Mouse (Mus musculus) hematopoietic stem cell, adult 5-6 weeks (primary cell): ENCODE data around the gene Olfr996. TPM values are rescaled to one million over a fixed set of nuclear protein-coding genes. Genes with fewer than 3 reads are reported as not detected.
"Not testable (repeated sequence)": the region's sequence is repeated elsewhere in the genome, so short reads cannot be mapped to it uniquely, and the experiment has no call there.

Experiments used
- ATAC-seq, 2 experiments: fragments of 125-278 bp in 1 of 2; replicated peaks in 1 of 2; 2 replicates each; pipeline ENCODE4 v1.8.0; 2016 to 2017; ENCODE audit warnings: inconsistent platforms in 2 of 2, mild to moderate bottlenecking in 2 of 2, moderate number of reproducible peaks in 2 of 2, low read depth in 1 of 2, moderate TSS enrichment in 1 of 2; ENCODE audit not compliant: low FRiP score in 2 of 2, poor library complexity in 2 of 2, severe bottlenecking in 2 of 2, insufficient read depth in 1 of 2, low TSS enrichment in 1 of 2
- total RNA-seq: library from RNA; stranded (forward); fragments of 172-1452, 232-1000 nt; gene quantifications from 2 replicates; pipeline ENCODE4 v1.2.3, GENCODE M21; 2017

The Olfr996 gene
- not detected in 2 replicates for total RNA-seq

DNA sequence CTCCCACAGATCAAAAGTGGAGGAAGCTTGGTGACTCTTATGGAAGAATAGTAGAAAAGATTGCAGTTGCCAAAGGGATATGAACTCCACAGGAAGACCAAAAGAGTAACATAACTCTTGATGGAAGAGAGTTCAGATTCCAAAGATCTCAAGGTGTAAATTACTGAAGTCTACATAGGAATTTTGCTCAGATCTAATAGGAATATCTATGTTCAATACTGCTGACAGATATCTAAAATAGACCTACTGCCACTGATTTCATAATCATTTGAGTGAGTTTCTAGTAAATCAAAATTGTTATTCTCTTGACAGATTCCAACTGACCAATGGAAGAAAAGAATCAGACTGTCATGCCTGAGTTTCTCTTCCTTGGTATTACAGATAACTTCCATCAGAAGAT, at the start of gene Olfr996:
Gene Olfr996, plus strand, starts transcription at position 301 of the 400 bp plus-strand sequence.
- ATAC-seq = no peak

DNA sequence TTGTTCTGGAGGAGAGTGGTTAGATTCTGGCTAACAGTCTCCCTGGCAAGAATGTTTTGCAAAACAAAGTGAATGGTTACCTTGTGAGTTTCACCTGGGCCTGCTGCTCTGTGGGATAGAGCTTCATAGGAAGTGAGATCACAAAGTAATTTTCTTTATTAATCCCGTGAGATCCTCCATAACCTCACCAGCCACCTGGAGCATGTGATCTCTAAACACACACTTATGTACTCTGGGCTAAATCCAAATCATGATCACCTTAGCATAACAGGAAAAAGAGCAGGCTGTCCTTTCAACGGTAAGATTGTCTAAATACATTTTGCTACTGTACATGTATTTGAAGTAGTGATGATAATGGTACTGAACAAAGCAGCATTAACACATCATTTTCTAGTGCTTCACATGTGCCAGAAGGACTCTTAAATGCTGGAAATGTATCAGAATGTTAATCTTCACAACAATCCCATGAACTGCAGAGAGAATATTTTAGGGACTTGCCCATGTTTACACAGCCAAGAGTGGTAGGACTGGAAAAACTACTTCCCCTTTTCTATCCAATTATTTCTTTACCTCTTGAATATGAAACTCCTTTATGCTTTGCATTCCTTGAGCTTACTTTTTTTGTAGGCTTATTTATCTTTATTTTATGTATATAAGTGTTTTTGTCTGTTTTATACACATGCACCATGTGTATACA, 46.8 kb upstream of the Olfr996 start:
- ATAC-seq = no peak

DNA sequence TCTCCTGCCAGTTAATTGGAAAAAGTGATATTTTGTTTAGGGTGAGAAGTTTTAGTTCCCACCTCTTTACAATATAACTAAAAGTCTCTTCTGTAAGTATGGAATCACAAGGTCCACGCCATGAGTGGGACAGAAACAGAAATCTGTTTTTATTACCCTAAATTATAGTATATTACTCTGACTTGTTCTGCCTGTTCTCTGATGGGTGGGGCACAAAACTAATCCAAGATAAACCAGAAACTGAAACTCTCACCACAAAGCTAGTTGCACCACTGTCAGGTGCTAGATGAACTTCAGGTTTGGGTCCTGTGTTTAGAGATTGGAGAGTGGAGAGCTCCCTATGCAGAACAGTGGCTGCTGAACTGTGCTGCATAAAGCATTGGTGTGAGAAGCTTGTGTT, 45.1 kb upstream of the Olfr996 start:
- no peak for ATAC-seq

DNA sequence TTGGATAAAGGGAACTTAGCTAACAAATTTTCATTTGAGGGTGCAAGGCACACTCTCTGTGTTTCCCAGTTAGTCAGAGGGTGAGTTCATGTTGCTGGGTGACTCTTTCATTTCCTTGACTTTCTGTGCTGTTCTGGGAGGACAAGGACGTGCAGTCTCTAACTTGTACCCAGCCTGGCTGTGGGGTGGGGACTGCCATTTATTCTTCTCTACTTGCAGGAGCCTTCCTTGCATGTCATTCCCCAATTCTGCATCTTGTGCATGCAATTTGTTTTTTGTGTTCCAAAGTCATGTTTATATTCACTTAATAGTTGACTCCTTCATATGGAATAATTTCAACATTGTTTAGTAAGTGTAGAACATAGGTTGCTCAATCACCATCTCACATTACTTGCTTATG, 24.2 kb upstream of the Olfr996 start:
- no peak for ATAC-seq

DNA sequence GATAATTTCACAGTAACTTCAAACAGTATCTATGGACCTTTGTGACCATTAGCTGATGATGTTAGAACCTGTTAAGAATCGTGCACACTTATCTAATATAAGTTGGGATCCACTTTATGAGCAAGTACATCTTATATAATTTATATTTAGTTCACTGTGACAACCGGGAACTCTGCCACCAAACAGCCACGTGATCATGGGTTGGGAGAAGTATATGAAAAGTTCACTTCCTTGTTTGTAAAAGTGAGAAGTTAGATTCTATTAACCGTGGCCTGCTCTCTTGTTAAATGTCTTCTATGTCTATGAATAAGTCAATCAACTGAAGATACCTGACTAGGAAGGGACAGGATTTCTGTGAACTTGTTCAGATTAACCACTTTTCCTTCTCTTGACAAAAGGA, 18.8 kb upstream of the Olfr996 start:
- ATAC-seq = no peak

DNA sequence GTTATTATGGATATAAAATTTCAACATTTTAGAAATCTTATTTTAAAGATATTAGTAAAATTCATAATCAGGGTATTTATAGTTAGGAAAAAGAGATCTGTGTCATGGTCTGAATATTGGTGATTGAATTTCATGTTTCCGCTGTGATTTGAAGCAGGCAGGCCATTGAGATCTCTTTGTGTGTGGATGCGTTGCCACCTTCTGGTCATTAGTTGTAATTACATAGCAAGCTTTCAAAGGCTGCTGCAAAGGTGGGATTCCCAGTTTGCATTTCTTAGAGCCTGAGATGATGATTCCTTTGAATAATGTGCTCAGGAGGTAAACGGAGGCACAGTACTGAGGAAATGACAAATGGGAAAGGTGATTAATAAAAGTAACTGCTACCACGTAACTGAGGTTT, 17.8 kb upstream of the Olfr996 start:
- peak; percentile 76 to 83; a peak in 3 of 4 replicates for ATAC-seq

DNA sequence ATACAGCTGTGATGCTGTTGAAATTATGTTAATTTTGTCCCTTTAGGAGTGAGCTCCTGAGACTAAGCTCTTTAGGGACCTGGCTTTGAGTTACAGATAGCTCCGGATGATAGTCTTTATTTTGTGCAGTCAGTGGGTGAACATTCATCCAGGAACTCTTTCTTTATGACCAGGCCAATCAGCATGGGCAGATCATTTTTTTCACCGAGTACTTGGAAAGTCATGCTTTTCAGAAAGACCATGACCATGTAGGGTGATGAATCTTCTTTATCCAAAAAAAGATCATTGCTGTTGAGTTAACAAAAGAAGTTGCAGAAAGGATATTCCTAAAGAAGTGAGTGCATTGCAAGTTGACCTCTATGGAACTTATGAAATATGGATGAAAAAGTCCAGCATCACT, 9.6 kb downstream of the Olfr996 start, which contains the start of gene Olfr998:
Gene Olfr998, plus strand, starts transcription at position 301 of the 400 bp plus-strand sequence.
- not testable (repeated sequence) for ATAC-seq

DNA sequence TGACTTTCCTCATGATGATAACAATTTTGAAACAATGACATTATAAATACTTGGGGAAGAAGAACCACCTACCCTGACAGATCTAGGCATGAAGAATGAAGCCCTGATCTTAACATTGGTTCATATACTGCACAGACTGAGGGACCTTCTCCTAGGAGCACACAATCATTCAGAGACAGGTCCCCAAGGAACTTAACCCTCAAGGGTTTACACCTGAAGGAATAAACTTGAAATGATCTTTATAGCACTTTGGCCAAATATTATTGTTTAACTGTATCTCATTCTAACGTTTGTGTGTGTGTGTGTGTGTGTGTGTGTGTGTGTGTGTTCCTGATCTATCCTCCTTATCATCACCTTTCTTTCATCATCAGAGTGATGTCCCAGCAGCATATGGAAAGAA, 32.8 kb downstream of the Olfr996 start, which contains the start of gene Olfr1000:
Gene Olfr1000, minus strand, starts transcription at position 101 of the 400 bp plus-strand sequence.
- no peak for ATAC-seq

Other genes starting within 250 kb of the Olfr996 start
- not detected in 2 replicates for gene Olfr987, start 239.9 kb upstream of the Olfr996 start, total RNA-seq
- gene Olfr988, start 216.0 kb upstream of the Olfr996 start, total RNA-seq = not detected in 2 replicates
- not detected in 2 replicates for gene Olfr992, start 169.7 kb upstream of the Olfr996 start, total RNA-seq
- not detected in 2 replicates for gene Olfr993, start 164.3 kb upstream of the Olfr996 start, total RNA-seq
- not detected in 2 replicates for gene Olfr994, start 142.8 kb upstream of the Olfr996 start, total RNA-seq
- not detected in 2 replicates for gene Olfr995, start 135.6 kb upstream of the Olfr996 start, total RNA-seq
- not detected in 2 replicates for gene 4833423E24Rik, start 60.2 kb upstream of the Olfr996 start, total RNA-seq
- gene Olfr998, start 9.7 kb downstream of the Olfr996 start, total RNA-seq = not detected in 2 replicates
- gene Olfr1000, start 32.7 kb downstream of the Olfr996 start, total RNA-seq = not detected in 2 replicates
- not detected in 2 replicates for gene Olfr1002, start 71.5 kb downstream of the Olfr996 start, total RNA-seq
- not detected in 2 replicates for gene Olfr154, start 85.2 kb downstream of the Olfr996 start, total RNA-seq
- gene Olfr1006, start 99.6 kb downstream of the Olfr996 start, total RNA-seq = not detected in 2 replicates
- not detected in 2 replicates for gene Olfr1008, start 110.2 kb downstream of the Olfr996 start, total RNA-seq
- not detected in 2 replicates for gene Olfr1009, start 136.2 kb downstream of the Olfr996 start, total RNA-seq
- gene Olfr1012, start 183.6 kb downstream of the Olfr996 start, total RNA-seq = not detected in 2 replicates
- not detected in 2 replicates for gene Olfr1013, start 187.9 kb downstream of the Olfr996 start, total RNA-seq
- gene Olfr1014, start 193.5 kb downstream of the Olfr996 start, total RNA-seq = not detected in 2 replicates
- gene Olfr1015, start 202.8 kb downstream of the Olfr996 start, total RNA-seq = not detected in 2 replicates
- gene Olfr1016, start 223.3 kb downstream of the Olfr996 start, total RNA-seq = not detected in 2 replicates
- not detected in 2 replicates for gene Olfr1018, start 239.3 kb downstream of the Olfr996 start, total RNA-seq